Mouse (Mus musculus) midbrain, postnatal 0 days (tissue): ENCODE measurements around the gene Olfr91. TPM values are rescaled to one million over a fixed set of nuclear protein-coding genes. Genes with fewer than 3 reads are reported as not detected.

Experiments
- ATAC-seq: fragments of 200-750 bp; cut with Nextera tagmentation; 2 replicates; pipeline ENCODE4 v1.8.0; 2017; ENCODE audit warnings: moderate number of reproducible peaks, mild to moderate bottlenecking, moderate TSS enrichment, moderate library complexity; ENCODE audit not compliant: low FRiP score
- DNase-seq: peaks from one replicate; pipeline ENCODE4 v3.0.0-alpha.2; 2015; ENCODE audit warnings: low spot score
- H3K27ac ChIP-seq: fragments of 300-500 bp; sonication (generic); 2 replicates; pipeline ENCODE4 v1.5.1; 2014; ENCODE audit warnings: low read depth, mild to moderate bottlenecking, low read length, mixed read lengths
- H3K27me3 ChIP-seq: fragments of 300-500 bp; sonication (generic); 2 replicates; pipeline ENCODE4 v1.6.1; 2014; ENCODE audit warnings: low read length, control low read depth, mixed read lengths; ENCODE audit not compliant: insufficient read depth
- H3K36me3 ChIP-seq: fragments of 300-500 bp; sonication (generic); 2 replicates; pipeline ENCODE4 v1.6.1; 2014; ENCODE audit warnings: low read length, control low read depth, mixed read lengths; ENCODE audit not compliant: insufficient read depth
- H3K4me1 ChIP-seq: fragments of 300-500 bp; sonication (generic); 2 replicates; pipeline ENCODE4 v1.6.1; 2014; ENCODE audit warnings: mild to moderate bottlenecking, control low read depth, antibody characterized with exemption, low read length, mixed read lengths; ENCODE audit not compliant: insufficient read depth
- H3K4me2 ChIP-seq: fragments of 300-500 bp; sonication (generic); 2 replicates; pipeline ENCODE4 v1.6.1; 2014; ENCODE audit warnings: low read depth, mild to moderate bottlenecking, low read length, mixed read lengths; ENCODE audit not compliant: poor library complexity, severe bottlenecking
- H3K4me3 ChIP-seq: fragments of 300-500 bp; sonication (generic); 2 replicates; pipeline ENCODE4 v1.5.1; 2014; ENCODE audit warnings: low read depth, mild to moderate bottlenecking, low read length, moderate library complexity
- H3K9ac ChIP-seq: fragments of 300-500 bp; sonication (generic); replicated peaks from 2 replicates; pipeline ENCODE4 v1.6.1; 2014; ENCODE audit warnings: mild to moderate bottlenecking, low read length, moderate library complexity, mixed read lengths; ENCODE audit not compliant: poor library complexity, severe bottlenecking
- H3K9me3 ChIP-seq: fragments of 300-500 bp; sonication (generic); 2 replicates; pipeline ENCODE4 v1.6.1; 2016; ENCODE audit warnings: low read length, control low read depth
- CTCF ChIP-seq: IDR thresholded peaks from 2 replicates; pipeline ENCODE4 v1.5.1; 2016; ENCODE audit warnings: antibody characterized with exemption, mild to moderate bottlenecking
- WGBS: fragments of 180-500 bp; shearing (Covaris S2); extraction: QIAGEN DNeasy Blood & Tissue Kit; methylation state at CpG from one replicate; pipeline ENCODE4 v1.1.7; 2014; 5-methylcytosine and 5-hydroxymethylcytosine counted together
- polyA plus RNA-seq: library from polyadenylated mRNA; unstranded; fragments of >200 nt; fragmentation: Nextera tagmentation; extraction: Ambion mirVana; gene quantifications from 2 replicates; pipeline ENCODE4 v1.2.1, GENCODE M21; 2015
- total RNA-seq: library from RNA; depleted of rRNA; stranded (reverse); fragments of >200 nt; gene quantifications from 2 replicates; pipeline ENCODE4 v1.2.3, GENCODE M21; 2014; rRNA removed

Gene Olfr91
- total and polyA plus RNA-seq, 2 experiments from 2014 or later: not detected

GRCm38 (mm10) chr17:37047981-37048380 is 50.1 kb downstream of the Olfr91 start:
- Histone ChIP-seq H3K4me2 (peak overlapping the region; percentile 73), H3K9ac (peak overlapping the region; percentile 40; the same call in 1 of the 2 replicates), H3K27ac (no peak overlapping the region), H3K4me1 (peaks cover 3% of the 10 kb centered on the region; the same call in 1 of the 2 replicates), H3K4me3 (peak overlapping the region; percentile 94), H3K36me3 (no peaks in the 10 kb centered on the region), H3K27me3 (no peaks in the 10 kb centered on the region), H3K9me3 (no peaks in the 10 kb centered on the region)
- WGBS: 21% methylated on average over 3 of the region's 3 CpGs
- DNase-seq (peak; percentile 73), ATAC-seq (no peak)
- TF ChIP-seq CTCF: peak; percentile 74

DNA sequence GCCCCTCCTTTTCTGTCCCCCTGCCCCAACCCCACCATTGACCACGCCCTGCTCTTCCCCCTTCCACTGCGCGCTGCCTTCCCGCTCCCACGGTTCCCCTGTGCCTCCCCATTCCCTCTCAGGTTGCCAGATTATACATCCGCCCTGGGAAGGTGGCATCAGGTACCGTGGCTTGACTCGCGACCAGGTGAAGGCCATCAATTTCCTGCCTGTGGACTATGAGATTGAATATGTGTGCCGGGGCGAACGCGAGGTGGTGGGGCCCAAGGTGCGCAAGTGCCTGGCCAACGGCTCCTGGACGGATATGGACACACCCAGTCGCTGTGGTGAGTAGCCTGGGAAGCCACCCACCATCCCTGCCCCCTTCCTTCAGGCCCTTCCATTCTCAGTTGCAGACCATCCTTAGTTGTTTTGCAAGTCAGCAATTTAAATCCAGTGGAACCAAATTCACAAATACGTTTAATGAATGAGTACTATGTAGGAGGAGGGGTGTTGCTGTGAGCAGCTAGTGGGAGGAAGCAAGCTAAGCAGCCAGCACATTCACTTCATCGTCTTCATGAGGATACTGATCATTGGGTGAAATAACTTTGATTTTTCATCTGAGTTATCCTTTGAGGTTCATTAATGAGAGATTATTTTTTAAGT is 50.6 kb downstream of the Olfr91 start:
- H3K27me3 ChIP-seq: no peaks in the 10 kb centered on the region
- ATAC-seq: no peak
- H3K4me1 ChIP-seq: peaks cover 3% of the 10 kb centered on the region; the same call in 1 of the 2 replicates
- H3K36me3 ChIP-seq: no peaks in the 10 kb centered on the region
- WGBS: 16% methylated on average over 19 of the region's 19 CpGs
- peak overlapping the region; percentile 99 for H3K9ac ChIP-seq
- peak overlapping the region; percentile 73 for H3K4me2 ChIP-seq
- DNase-seq: no peak
- no peaks in the 10 kb centered on the region for H3K9me3 ChIP-seq
- H3K4me3 ChIP-seq: peak overlapping the region; percentile 94
- H3K27ac ChIP-seq: peak overlapping the region; percentile 98
- no peak for TF ChIP-seq CTCF

DNA sequence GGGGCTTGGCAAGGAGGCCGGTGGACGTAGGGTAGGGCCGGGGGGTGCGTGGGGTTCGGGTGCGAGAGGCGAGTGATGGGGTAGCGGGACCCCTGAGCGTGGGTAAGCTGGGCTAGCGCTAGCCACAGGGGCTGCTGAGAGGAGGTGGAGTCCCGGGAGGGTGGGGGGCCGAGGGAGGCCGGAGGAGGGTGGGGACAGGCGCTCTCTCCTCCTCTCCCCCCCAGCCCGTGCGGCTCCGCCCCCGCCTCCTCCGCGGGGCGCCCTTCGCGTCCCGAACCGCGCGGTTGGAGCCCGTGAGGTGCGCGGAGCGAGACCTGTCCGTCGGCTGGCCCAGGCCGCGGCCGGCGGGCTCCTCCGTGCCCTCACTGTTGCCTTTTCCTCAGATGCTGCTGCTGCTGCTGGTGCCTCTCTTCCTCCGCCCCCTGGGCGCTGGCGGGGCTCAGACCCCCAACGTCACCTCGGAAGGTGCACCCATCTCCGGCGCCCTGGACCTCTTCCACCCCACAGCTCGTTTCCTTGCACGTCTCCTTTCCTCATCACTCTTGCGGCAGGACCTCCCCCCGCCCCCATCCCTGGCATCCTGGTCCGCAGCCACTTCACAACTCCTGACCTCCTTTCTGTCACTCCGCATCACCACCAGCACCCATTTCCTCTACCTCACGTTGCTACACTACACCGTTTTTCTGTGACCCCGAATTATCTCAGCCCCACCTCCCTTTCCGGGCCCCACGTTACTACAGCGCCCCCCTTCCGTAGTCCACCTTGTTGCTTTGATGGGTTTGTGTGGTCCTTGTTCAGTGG is 51.6 kb downstream of the Olfr91 start:
- Histone ChIP-seq H3K27ac (peak overlapping the region; percentile 98), H3K9me3 (no peaks in the 10 kb centered on the region), H3K9ac (peak overlapping the region; percentile 99), H3K36me3 (no peaks in the 10 kb centered on the region), H3K4me1 (peaks cover 3% of the 10 kb centered on the region; the same call in 1 of the 2 replicates), H3K4me2 (peak overlapping the region; percentile 73), H3K4me3 (peak overlapping the region; percentile 94), H3K27me3 (no peaks in the 10 kb centered on the region)
- WGBS: under 1% methylated on average over 39 of the region's 58 CpGs
- ATAC-seq (peak; percentile 56), DNase-seq (peak; percentile 60)
- TF ChIP-seq CTCF: peak; percentile 60

- H3K4me3 ChIP-seq: peak within 1 kb of the TSS; percentile 94
- 3% methylated on average over 40 of the region's 55 CpGs for WGBS
- ATAC-seq: peak; percentile 79
- H3K27ac ChIP-seq: peak within 1 kb of the TSS; percentile 98
- H3K9me3 ChIP-seq: no peaks in the 10 kb centered on the region
- TF ChIP-seq CTCF: no peak; the same call in 1 of the 2 replicates
- H3K4me1 ChIP-seq: peaks cover 3% of the 10 kb centered on the region; the same call in 1 of the 2 replicates
- no peaks in the 10 kb centered on the region for H3K36me3 ChIP-seq
- H3K9ac ChIP-seq: peak within 1 kb of the TSS; percentile 99
- H3K4me2 ChIP-seq: peak within 1 kb of the TSS; percentile 73
- peak; percentile 91 for DNase-seq
- no peaks in the 10 kb centered on the region for H3K27me3 ChIP-seq
Observed at GRCm38 (mm10) chr17:37045611-37046311, 52.3 kb downstream of the Olfr91 start, which contains the start of gene Gabbr1. Gabbr1 (plus strand) TSS chr17:37045966.

DNA sequence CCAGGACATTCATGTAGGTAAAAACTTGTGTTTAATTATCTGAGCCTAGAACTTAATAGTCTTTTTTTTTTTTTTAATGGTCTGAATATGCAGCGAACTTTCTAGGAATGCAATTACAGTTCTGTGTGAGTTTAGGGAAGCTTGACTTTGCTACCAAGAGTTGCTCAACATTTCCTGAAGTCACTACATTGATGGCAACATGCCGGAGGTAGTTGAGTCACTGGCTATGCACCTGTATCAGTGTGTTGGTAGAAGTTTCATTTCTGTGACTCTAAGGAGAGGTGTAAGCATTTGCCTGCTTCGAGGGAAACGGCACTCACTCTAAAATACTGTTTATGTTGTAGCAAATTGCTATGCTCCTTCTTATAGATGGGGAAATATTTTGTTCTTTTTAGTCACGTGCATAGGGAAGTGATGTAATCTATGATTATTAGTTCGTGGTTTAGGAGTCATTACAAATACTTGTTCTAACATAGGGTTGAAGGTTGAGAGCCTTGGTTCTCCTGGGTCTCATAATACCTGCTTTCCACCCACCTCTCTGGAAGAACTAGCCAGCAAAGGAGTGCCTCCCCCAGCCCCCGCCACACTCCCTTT is 53.3 kb downstream of the Olfr91 start:
- Histone ChIP-seq H3K9me3 (no peaks in the 10 kb centered on the region), H3K9ac (peak overlapping the region; percentile 99), H3K36me3 (no peaks in the 10 kb centered on the region), H3K4me1 (peaks cover 3% of the 10 kb centered on the region; the same call in 1 of the 2 replicates), H3K27ac (peak overlapping the region; percentile 98), H3K27me3 (no peaks in the 10 kb centered on the region), H3K4me2 (peak overlapping the region; percentile 73), H3K4me3 (peak overlapping the region; percentile 94)
- no peak for ATAC-seq
- no peak for DNase-seq
- TF ChIP-seq CTCF: no peak
- 73% methylated on average over 7 of the region's 7 CpGs for WGBS

Other genes with a start within 250 kb of the Olfr91 start
- 0.27 and 0.33 TPM in 2 replicates for gene Trim15, start 231.1 kb downstream of the Olfr91 start, total RNA-seq
- gene Trim15, start 231.1 kb downstream of the Olfr91 start, polyA plus RNA-seq: 0.73 and 0.90 TPM in 2 replicates
- gene Trim10, start 228.7 kb downstream of the Olfr91 start, total RNA-seq: 0.22 and 0.24 TPM in 2 replicates
- gene Trim10, start 228.7 kb downstream of the Olfr91 start, polyA plus RNA-seq: 0.16 and 0.17 TPM in 2 replicates
- gene Trim40, start 208.2 kb downstream of the Olfr91 start, total RNA-seq: not detected in 2 replicates
- 0.19 and 0.25 TPM in 2 replicates for gene Trim40, start 208.2 kb downstream of the Olfr91 start, polyA plus RNA-seq
- not detected in 2 replicates for gene Trim31, start 200.2 kb downstream of the Olfr91 start, total RNA-seq
- gene Trim31, start 200.2 kb downstream of the Olfr91 start, polyA plus RNA-seq: not detected in 2 replicates
- gene Rnf39, start 155.4 kb downstream of the Olfr91 start, total RNA-seq: 3.9 TPM in 2 replicates
- 2.8 and 3.3 TPM in 2 replicates for gene Rnf39, start 155.4 kb downstream of the Olfr91 start, polyA plus RNA-seq
- gene Ppp1r11, start 146.5 kb downstream of the Olfr91 start, total RNA-seq: 54.0 and 64.5 TPM in 2 replicates
- 143 and 166 TPM in 2 replicates for gene Ppp1r11, start 146.5 kb downstream of the Olfr91 start, polyA plus RNA-seq
- 31.6 and 37.1 TPM in 2 replicates for gene Znrd1, start 139.7 kb downstream of the Olfr91 start, total RNA-seq
- 42.4 and 43.7 TPM in 2 replicates for gene Znrd1, start 139.7 kb downstream of the Olfr91 start, polyA plus RNA-seq
- 2.1 and 3.5 TPM in 2 replicates for gene Znrd1as, start 139.7 kb downstream of the Olfr91 start, total RNA-seq
- gene Znrd1as, start 139.7 kb downstream of the Olfr91 start, polyA plus RNA-seq: 2.8 and 3.0 TPM in 2 replicates
- gene 2410137M14Rik, start 117.0 kb downstream of the Olfr91 start, total RNA-seq: not detected in 2 replicates
- gene 2410137M14Rik, start 117.0 kb downstream of the Olfr91 start, polyA plus RNA-seq: 0.39 and 0.52 TPM in 2 replicates
- gene H2-M5, start 108.7 kb downstream of the Olfr91 start, total RNA-seq: 2.0 and 4.3 TPM in 2 replicates
- gene H2-M5, start 108.7 kb downstream of the Olfr91 start, polyA plus RNA-seq: 1.3 and 1.6 TPM in 2 replicates
- gene Zfp57, start 97.1 kb downstream of the Olfr91 start, total RNA-seq: 140 and 182 TPM in 2 replicates
- gene Zfp57, start 97.1 kb downstream of the Olfr91 start, polyA plus RNA-seq: 166 and 171 TPM in 2 replicates
- gene Mog, start 74.9 kb downstream of the Olfr91 start, total RNA-seq: not detected in 2 replicates
- 0.95 and 1.1 TPM in 2 replicates for gene Mog, start 74.9 kb downstream of the Olfr91 start, polyA plus RNA-seq
- 633 and 639 TPM in 2 replicates for gene Gabbr1, start 52.3 kb downstream of the Olfr91 start, total RNA-seq
- gene Gabbr1, start 52.3 kb downstream of the Olfr91 start, polyA plus RNA-seq: 111 and 116 TPM in 2 replicates
- not detected in 2 replicates for gene Olfr90, start 9.8 kb downstream of the Olfr91 start, total RNA-seq
- gene Olfr90, start 9.8 kb downstream of the Olfr91 start, polyA plus RNA-seq: not detected in 2 replicates
- gene Olfr92, start 21.8 kb upstream of the Olfr91 start, total RNA-seq: not detected in 2 replicates
- gene Olfr92, start 21.8 kb upstream of the Olfr91 start, polyA plus RNA-seq: not detected in 2 replicates
- not detected in 2 replicates for gene Olfr93, start 63.2 kb upstream of the Olfr91 start, total RNA-seq
- not detected in 2 replicates for gene Olfr93, start 63.2 kb upstream of the Olfr91 start, polyA plus RNA-seq
- not detected in 2 replicates for gene Ubd, start 95.6 kb upstream of the Olfr91 start, total RNA-seq
- not detected in 2 replicates for gene Ubd, start 95.6 kb upstream of the Olfr91 start, polyA plus RNA-seq
- not detected in 2 replicates for gene Olfr94, start 102.7 kb upstream of the Olfr91 start, total RNA-seq
- not detected in 2 replicates for gene Olfr94, start 102.7 kb upstream of the Olfr91 start, polyA plus RNA-seq
- not detected in 2 replicates for gene Olfr95, start 114.8 kb upstream of the Olfr91 start, total RNA-seq
- 0.02 TPM in 1 of 2 replicates, not detected in the other for gene Olfr95, start 114.8 kb upstream of the Olfr91 start, polyA plus RNA-seq
- gene Olfr96, start 121.9 kb upstream of the Olfr91 start, total RNA-seq: not detected in 2 replicates
- not detected in 2 replicates for gene Olfr96, start 121.9 kb upstream of the Olfr91 start, polyA plus RNA-seq
- not detected in 2 replicates for gene Olfr97, start 139.1 kb upstream of the Olfr91 start, total RNA-seq
- not detected in 2 replicates for gene Olfr97, start 139.1 kb upstream of the Olfr91 start, polyA plus RNA-seq
- not detected in 2 replicates for gene Olfr98, start 165.5 kb upstream of the Olfr91 start, total RNA-seq
- gene Olfr98, start 165.5 kb upstream of the Olfr91 start, polyA plus RNA-seq: not detected in 2 replicates
- 1.6 TPM in 2 replicates for gene H2-M3, start 171.9 kb upstream of the Olfr91 start, total RNA-seq
- 2.5 and 2.6 TPM in 2 replicates for gene H2-M3, start 171.9 kb upstream of the Olfr91 start, polyA plus RNA-seq
- not detected in 2 replicates for gene Olfr99, start 185.2 kb upstream of the Olfr91 start, total RNA-seq
- gene Olfr99, start 185.2 kb upstream of the Olfr91 start, polyA plus RNA-seq: not detected in 2 replicates
- not detected in 2 replicates for gene Olfr101, start 206.0 kb upstream of the Olfr91 start, total RNA-seq
- gene Olfr101, start 206.0 kb upstream of the Olfr91 start, polyA plus RNA-seq: not detected in 2 replicates
- not detected in 2 replicates for gene Olfr102, start 218.8 kb upstream of the Olfr91 start, total RNA-seq
- not detected in 2 replicates for gene Olfr102, start 218.8 kb upstream of the Olfr91 start, polyA plus RNA-seq
- not detected in 2 replicates for gene Olfr103, start 241.4 kb upstream of the Olfr91 start, total RNA-seq
- not detected in 2 replicates for gene Olfr103, start 241.4 kb upstream of the Olfr91 start, polyA plus RNA-seq